Mouse (Mus musculus) brain, embryonic 14.5 days (tissue): Measurements from ENCODE around the gene Gtpbp3. TPM values are rescaled to one million over a fixed set of nuclear protein-coding genes. Genes with fewer than 3 reads are reported as not detected.
A peak's percentile ranks its signal among the peaks of the same experiment; 100 is the strongest.

Source experiments
- DNase-seq: peaks from one replicate; pipeline ENCODE4 v3.0.0-alpha.2; 2011; ENCODE audit warnings: low read depth
- CTCF ChIP-seq: fragments of 200-500 bp; IDR thresholded peaks from 2 replicates; pipeline ENCODE4 v1.5.1; 2012; ENCODE audit warnings: inconsistent platforms, mild to moderate bottlenecking, moderate library complexity, borderline replicate concordance; ENCODE audit not compliant: insufficient read depth, insufficient read length; ENCODE audit errors: extremely low read depth
- POLR2A ChIP-seq: fragments of 200-500 bp; IDR thresholded peaks from 2 replicates; pipeline ENCODE4 v1.6.1; 2012; ENCODE audit warnings: mild to moderate bottlenecking, inconsistent platforms, borderline replicate concordance; ENCODE audit not compliant: poor library complexity, insufficient read depth, insufficient read length, severe bottlenecking; ENCODE audit errors: extremely low read depth
- polyA plus RNA-seq: library from polyadenylated mRNA; depleted of rRNA; stranded (reverse); fragments of >200 nt; gene quantifications from 2 replicates; pipeline ENCODE4 v1.2.3, GENCODE M21; 2012

Gene Gtpbp3
- polyA plus RNA-seq, 1 experiment, result 25.5 TPM

DNA sequence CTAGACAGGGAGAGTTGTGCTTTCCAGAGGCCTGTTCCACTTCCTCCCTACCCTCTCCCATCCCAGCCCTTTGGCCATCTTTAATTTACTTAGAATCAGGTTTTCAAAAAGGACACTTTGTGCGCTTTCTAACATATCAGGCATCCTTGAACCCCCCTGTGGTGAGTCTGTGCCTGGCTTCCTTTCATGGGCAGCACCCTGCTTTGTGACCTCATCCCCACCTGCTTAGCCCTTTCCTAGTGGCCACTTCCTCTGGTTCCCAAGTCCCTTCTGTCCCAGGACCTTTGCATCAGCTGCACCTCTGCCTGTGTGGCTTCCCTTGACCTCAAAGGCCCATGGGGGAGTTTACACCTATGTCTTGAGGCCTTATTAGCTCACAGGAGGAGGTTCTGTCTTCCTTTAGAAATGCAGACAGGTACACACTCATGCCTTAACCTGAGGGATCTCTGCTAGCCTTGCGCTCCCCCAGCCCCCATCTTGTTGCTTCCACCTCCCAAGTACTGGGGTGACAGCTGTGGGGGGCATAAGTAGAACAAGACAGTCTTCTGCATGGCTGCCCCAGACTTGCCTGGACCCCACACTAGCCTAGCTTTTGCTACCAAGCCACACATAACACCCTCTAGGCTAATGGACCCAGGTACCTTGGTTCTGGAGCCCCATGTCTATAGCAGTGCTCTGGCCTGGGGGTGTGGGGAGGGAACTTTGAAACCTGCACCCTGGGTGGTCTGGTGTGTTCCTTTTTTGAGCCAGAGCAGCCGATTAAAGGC, 17.6 kb upstream of the Gtpbp3 start:
- no peak for TF ChIP-seq CTCF
- TF ChIP-seq POLR2A, result no peak
- DNase-seq, result no peak

DNA sequence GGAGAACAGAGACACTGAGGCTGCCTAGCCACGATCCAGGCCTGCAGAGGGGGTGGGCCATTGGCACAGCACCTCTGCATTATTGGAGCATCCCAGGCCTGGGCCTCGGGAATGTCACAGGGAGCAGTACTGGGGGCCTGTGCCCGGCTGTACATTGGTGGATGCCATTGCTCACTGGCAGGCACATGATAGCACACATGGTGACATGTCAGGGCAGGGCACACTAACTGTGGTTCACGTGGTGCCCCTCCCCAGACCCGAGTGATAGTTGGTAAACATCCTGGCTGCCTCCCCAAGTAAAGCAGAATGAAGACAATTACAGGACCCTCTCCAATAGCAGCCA, 17.0 kb upstream of the Gtpbp3 start:
- no peak for TF ChIP-seq POLR2A
- TF ChIP-seq CTCF, result no peak
- no peak for DNase-seq

DNA sequence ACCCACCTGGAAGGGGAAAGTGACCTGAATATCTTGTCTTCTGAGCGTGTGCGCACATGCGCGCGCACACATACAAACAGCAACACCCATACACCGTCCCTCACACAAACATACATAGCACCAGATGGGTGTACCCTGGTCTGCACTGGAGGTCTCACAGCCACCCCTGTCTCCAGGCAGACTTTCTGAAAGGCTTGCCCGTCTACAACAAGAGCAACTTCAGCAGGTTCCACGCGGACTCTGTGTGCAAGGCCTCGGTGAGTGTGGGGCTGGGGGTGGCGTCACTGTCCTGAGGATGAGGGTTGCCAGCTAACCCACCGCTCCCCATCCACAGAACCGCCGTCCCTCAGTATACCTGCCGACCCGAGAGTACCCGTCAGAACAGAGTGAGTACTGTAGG, 16.0 kb upstream of the Gtpbp3 start:
- TF ChIP-seq CTCF (no peak), POLR2A (no peak)

DNA sequence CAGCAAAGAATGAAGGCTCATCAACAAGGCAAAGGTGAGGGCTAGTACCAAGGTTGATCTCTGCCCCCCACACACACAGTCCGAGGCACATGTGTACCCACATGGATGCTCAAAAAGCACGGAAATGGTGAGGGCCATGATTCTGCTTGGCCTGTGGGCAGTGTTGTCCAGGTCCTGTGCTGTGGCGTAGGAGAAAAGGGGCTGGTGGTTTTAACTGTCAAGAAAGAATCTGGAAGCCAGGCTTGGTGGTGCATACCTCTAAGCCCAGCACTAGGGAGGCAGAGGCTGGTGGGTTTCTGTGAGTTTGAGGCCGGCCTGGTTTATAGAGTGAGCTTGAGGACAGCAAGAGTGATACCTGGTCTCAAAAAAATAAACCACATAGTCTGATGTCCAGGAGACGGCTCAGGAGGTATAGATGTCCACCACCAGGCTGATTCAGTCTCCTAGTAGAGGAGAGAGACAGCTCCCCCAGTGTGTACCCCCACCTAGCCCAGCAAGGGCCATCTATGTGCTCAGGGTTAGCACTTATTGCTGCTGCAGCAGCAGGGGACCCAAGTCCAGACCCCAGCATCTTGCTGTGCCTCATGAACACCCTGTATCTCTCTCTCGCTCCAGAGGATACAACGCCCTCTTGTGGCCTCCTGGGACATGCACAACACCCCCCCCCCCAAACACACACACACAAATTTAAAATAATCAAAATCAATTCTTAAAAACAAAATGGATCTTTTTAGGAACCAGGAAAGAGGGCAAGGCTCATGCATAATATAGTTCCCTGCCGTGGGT, 15.1 kb upstream of the Gtpbp3 start:
- DNase-seq, result no peak

More for the DNA sequence above, 16.0 kb upstream of the Gtpbp3 start:
- DNase-seq, result no peak

DNA sequence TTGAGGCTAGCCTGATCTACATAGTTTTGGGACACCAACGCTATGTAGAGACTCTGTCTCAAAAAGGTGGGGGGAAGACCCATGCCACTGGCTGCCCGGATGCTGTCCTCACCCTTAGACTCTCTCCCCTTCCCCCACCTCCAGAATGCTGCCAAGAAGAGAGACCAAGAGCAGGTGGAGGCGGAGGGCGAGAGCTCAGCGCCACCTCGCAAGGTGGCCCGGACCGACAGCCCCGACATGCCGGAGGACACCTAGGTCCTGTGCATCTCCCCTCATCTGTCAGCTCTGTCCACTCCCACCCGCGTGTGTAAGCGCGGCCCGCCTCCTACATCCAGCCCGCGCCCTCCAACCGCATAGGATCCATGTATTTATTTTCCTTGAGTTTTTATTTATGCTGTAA, 13.6 kb upstream of the Gtpbp3 start:
- no peak for TF ChIP-seq POLR2A
- TF ChIP-seq CTCF, result no peak
- no peak for DNase-seq

More for the DNA sequence above, 15.1 kb upstream of the Gtpbp3 start:
- TF ChIP-seq CTCF, result peak; percentile 31; the same call in 1 of the 2 replicates
- no peak for TF ChIP-seq POLR2A

DNA sequence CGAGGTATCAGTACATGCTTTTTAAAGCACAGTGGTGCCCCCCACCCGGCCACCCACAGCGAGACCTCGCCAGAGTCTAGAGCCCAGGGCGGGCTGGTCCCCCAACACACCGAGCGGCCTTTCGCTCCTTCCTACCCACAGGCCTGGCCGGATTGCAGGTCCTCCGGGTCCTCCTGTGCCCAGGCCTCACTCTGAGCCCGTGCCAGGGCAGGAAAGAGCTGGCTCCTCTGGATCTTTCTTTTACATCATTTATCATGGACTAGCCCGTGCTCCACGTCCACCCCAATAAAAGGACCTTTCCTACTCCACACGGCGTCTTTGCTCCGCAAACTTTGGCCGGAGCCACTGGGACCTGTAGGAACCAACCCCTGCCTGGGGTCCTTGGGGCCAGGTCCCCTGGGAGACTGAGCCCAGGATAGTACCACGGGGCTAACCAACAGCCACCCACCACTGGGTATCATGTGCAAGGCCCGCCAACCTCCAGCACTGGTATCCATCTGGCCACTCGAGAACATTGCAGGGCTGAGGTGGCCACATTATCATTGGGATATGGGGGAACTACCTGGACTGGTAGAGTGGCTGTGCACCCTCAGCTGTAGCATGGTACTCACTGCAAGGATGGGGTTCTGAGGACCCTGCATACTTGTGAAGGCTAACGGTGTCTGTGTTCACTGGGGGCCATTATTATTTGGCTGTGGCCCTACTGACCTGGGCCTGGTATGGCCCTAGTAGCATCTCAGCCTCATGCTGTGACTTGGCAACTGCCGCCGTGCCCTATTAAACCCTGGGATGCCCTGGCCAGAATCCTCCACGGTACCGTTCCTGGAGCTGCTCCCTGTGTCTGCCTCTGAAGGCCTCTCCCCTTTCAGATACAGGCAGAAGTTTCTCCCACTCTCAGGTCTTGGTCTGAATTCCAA, 12.9 kb upstream of the Gtpbp3 start:
- DNase-seq, result no peak
- TF ChIP-seq CTCF (no peak), POLR2A (no peak)

DNA sequence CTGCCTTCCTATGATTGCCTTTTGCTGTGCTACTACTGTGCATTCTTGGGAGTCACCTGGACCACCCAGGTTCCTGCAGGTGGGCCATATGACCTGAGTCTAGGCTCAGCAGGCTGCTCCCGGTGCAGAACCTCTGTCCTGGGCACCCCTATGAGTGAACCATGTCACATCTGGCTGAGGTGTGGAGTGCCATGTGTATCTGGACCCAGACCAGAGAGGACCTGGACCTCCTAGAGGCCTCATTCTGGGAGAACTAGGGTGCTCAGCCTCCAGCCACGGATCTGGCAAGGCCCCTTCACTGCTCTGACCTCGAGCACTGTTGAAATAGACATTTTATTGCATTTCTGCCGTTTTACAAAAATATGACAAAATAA, 12.2 kb upstream of the Gtpbp3 start:
- no peak for DNase-seq
- TF ChIP-seq CTCF, result no peak
- TF ChIP-seq POLR2A, result no peak

DNA sequence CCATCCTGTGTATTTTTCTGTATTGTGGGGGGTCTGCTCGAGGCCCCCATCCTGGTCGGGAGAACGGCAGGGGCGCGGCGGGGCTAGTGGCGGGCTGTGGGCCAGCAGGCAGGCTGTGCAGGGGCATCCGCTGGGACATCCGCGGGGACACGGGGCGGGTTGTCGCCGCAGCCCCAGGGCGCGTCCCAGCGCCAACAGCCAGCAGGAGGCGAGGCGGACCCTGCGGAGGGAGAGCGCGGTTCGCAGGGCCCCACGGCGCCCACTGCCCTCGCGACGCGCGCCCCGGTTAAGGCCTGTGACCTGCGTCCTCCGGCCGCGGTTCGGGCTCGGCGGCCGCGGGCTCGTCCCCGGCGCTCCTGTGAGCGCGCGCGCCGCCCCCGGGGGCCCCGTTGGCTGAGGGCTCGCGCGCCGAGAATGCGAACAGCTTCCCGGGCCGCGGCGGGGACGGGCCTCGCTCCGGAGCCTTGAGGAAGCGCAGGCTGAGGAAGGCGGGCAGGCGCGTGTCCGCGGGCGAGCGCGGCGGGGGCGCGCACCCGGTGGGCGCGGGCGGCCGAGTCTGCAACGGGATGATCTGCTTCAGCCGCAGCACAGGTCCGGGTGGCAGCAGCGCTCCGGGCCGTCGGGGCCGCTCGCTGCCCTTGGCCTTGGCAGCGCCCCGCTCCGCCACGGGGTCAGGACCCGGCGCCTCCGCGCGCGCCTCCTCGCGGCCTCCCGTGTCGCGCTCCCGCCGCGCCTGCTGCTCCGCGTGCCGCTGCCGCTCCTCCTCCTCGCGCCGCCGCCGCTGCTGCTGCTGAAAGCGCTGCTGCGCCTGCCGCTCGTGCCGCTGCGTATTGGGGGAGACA, 11.6 kb upstream of the Gtpbp3 start:
- peak; percentile 89 for DNase-seq
- TF ChIP-seq POLR2A (no peak), CTCF (peak; percentile 21; the same call in 1 of the 2 replicates)

DNA sequence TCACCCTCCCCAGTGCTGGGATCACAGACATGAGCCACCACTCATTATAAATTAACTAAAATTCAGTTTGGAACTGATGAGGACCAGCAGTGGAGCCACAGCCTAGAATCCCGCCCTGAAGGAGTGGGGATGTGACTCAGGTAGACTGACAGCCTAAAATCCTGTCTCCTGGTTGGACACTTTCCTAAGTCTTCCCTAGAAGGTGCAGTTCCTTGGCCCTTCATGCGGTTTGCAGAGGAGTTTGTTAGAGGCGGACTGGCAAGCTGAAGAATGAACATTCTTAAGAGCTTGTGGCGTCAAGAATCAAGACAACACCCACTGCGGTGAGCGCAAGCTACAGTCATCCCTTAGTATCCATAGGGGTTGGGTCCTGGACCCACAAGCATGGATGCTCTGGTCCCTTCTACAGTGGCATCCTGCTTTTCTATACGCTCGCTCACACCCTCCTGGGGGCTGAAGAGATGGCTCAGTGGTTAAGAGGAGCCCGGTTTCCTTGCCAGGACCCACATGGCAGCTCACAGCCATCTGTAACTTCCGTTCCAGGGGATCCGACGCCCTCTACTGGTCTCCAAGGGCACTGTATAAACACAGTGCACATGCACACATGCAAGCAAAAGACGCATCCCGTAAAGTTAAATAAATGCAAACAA, 10.6 kb upstream of the Gtpbp3 start:
- TF ChIP-seq POLR2A (no peak), CTCF (peak; percentile 58)

DNA sequence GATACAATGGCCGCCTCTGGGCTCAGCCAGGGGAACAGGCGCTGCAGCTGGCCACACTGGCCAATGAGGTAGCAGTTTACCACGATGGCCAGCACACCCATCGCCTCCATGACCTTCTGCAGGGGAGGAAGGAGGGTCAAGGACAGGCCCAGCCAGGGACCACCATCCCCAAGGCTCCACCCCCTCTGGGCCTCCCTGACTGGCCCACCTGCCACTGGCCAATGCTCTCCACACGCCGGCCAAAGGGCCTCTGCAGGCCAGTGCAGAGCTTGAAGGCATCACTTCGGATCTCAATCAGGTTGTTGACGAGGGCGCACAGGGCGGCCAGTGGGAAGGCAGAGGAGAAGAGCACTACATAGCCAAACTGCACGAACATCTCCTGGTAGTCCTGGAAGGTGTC, 9.0 kb upstream of the Gtpbp3 start:
- TF ChIP-seq POLR2A (no peak), CTCF (no peak)

More for the DNA sequence above, 10.6 kb upstream of the Gtpbp3 start:
- peak; percentile 67 for DNase-seq

More for the DNA sequence above, 9.0 kb upstream of the Gtpbp3 start:
- no peak for DNase-seq
